Mouse (Mus musculus): ENCODE measurements around the gene Deup1. TPM values are rescaled to one million over a fixed set of nuclear protein-coding genes. Genes with fewer than 3 reads are reported as not detected.

Deup1 gene
- polyA plus RNA-seq, 1 experiment from 2014 or later = 0.26 TPM

GRCm38 (mm10) chr9:15533336-15534070 lies 94.2 kb downstream of the Deup1 start:
- Histone ChIP-seq H3K4me1 (replicated peaks; ENCODE audit: control insufficient read depth, insufficient read depth, low read length) (peaks cover 27% of the 10 kb centered on the region), H3K9me3 (ENCODE audit: control insufficient read depth, low read length) (no peaks in the 10 kb centered on the region), H3K9ac (ENCODE audit: low read length) (no peak overlapping the region), H3K4me2 (ENCODE audit: low read length) (no peak overlapping the region), H3K27ac (ENCODE audit: low read depth) (no peak overlapping the region), H3K4me3 (ENCODE audit: low read depth, low read length) (no peak overlapping the region), H3K27me3 (replicated peaks; ENCODE audit: control insufficient read depth, insufficient read depth, low read length) (no peaks in the 10 kb centered on the region), H3K36me3 (ENCODE audit: control insufficient read depth, insufficient read depth, low read length) (no peaks in the 10 kb centered on the region)
- 85% methylated on average over 11 of the region's 11 CpGs for WGBS
- no peak for ATAC-seq (replicated peaks; ENCODE audit: low FRiP score, low TSS enrichment, low read depth)
- DNase-seq (ENCODE audit: low spot score) = no peak

- Histone ChIP-seq H3K4me1 (replicated peaks; ENCODE audit: control insufficient read depth, insufficient read depth, low read length) (peaks cover 36% of the 10 kb centered on the region), H3K9me3 (ENCODE audit: control insufficient read depth, low read length) (no peaks in the 10 kb centered on the region), H3K27me3 (replicated peaks; ENCODE audit: control insufficient read depth, insufficient read depth, low read length) (no peaks in the 10 kb centered on the region), H3K4me2 (ENCODE audit: low read length) (no peak overlapping the region), H3K36me3 (ENCODE audit: control insufficient read depth, insufficient read depth, low read length) (no peaks in the 10 kb centered on the region), H3K27ac (ENCODE audit: low read depth) (no peak overlapping the region), H3K9ac (ENCODE audit: low read length) (no peak overlapping the region), H3K4me3 (ENCODE audit: low read depth, low read length) (no peak overlapping the region)
- DNase-seq (ENCODE audit: low spot score) = no peak
- whole genome bisulfite sequencing = 33% methylated on average over 5 of the region's 5 CpGs
- no peak for ATAC-seq (replicated peaks; ENCODE audit: low FRiP score, low TSS enrichment, low read depth)
Measured at GRCm38 (mm10) chr9:15531204-15531603, 96.5 kb downstream of the Deup1 start.

GRCm38 (mm10) chr9:15529965-15530320 lies 97.8 kb downstream of the Deup1 start:
- DNase-seq (ENCODE audit: low spot score) = no peak
- no peaks in the 10 kb centered on the region for H3K36me3 ChIP-seq (ENCODE audit: control insufficient read depth, insufficient read depth, low read length)
- H3K4me2 ChIP-seq (ENCODE audit: low read length) = no peak overlapping the region
- 78% methylated on average over 2 of the region's 2 CpGs for WGBS
- H3K4me3 ChIP-seq (ENCODE audit: low read depth, low read length) = no peak overlapping the region
- peaks cover 37% of the 10 kb centered on the region for H3K4me1 ChIP-seq (replicated peaks; ENCODE audit: control insufficient read depth, insufficient read depth, low read length)
- H3K27me3 ChIP-seq (replicated peaks; ENCODE audit: control insufficient read depth, insufficient read depth, low read length) = no peaks in the 10 kb centered on the region
- 0 out of 2 replicates have a peak, but pooled peaks have one; percentile 7 for ATAC-seq (replicated peaks; ENCODE audit: low FRiP score, low TSS enrichment, low read depth)
- H3K9ac ChIP-seq (ENCODE audit: low read length) = no peak overlapping the region
- H3K9me3 ChIP-seq (ENCODE audit: control insufficient read depth, low read length) = no peaks in the 10 kb centered on the region
- no peak overlapping the region for H3K27ac ChIP-seq (ENCODE audit: low read depth)

- H3K4me1 ChIP-seq (replicated peaks; ENCODE audit: control insufficient read depth, insufficient read depth, low read length) = peaks cover 34% of the 10 kb centered on the region
- H3K4me3 ChIP-seq (ENCODE audit: low read depth, low read length) = no peak overlapping the region
- no peak for DNase-seq (ENCODE audit: low spot score)
- H3K36me3 ChIP-seq (ENCODE audit: control insufficient read depth, insufficient read depth, low read length) = no peaks in the 10 kb centered on the region
- 50% methylated on average over 8 of the region's 8 CpGs for WGBS
- H3K4me2 ChIP-seq (ENCODE audit: low read length) = no peak overlapping the region
- ATAC-seq (replicated peaks; ENCODE audit: low FRiP score, low TSS enrichment, low read depth) = 0 out of 2 replicates have a peak, but pooled peaks have one; percentile 24
- H3K9me3 ChIP-seq (ENCODE audit: control insufficient read depth, low read length) = no peaks in the 10 kb centered on the region
- H3K9ac ChIP-seq (ENCODE audit: low read length) = no peak overlapping the region
- no peaks in the 10 kb centered on the region for H3K27me3 ChIP-seq (replicated peaks; ENCODE audit: control insufficient read depth, insufficient read depth, low read length)
- no peak overlapping the region for H3K27ac ChIP-seq (ENCODE audit: low read depth)
Measured at GRCm38 (mm10) chr9:15529275-15529964, 98.3 kb downstream of the Deup1 start.

- no peak for ATAC-seq (replicated peaks; ENCODE audit: low FRiP score, low TSS enrichment, low read depth)
- Histone ChIP-seq H3K4me3 (ENCODE audit: low read depth, low read length) (no peak overlapping the region), H3K27me3 (replicated peaks; ENCODE audit: control insufficient read depth, insufficient read depth, low read length) (no peaks in the 10 kb centered on the region), H3K36me3 (ENCODE audit: control insufficient read depth, insufficient read depth, low read length) (no peaks in the 10 kb centered on the region), H3K9ac (ENCODE audit: low read length) (no peak overlapping the region), H3K4me2 (ENCODE audit: low read length) (no peak overlapping the region), H3K9me3 (ENCODE audit: control insufficient read depth, low read length) (no peaks in the 10 kb centered on the region), H3K4me1 (replicated peaks; ENCODE audit: control insufficient read depth, insufficient read depth, low read length) (peaks cover 29% of the 10 kb centered on the region), H3K27ac (ENCODE audit: low read depth) (no peak overlapping the region)
- 43% methylated on average over 7 of the region's 7 CpGs for WGBS
- no peak for DNase-seq (ENCODE audit: low spot score)
Measured at GRCm38 (mm10) chr9:15528368-15528767, 99.4 kb downstream of the Deup1 start.

GRCm38 (mm10) chr9:15527846-15528245 lies 99.9 kb downstream of the Deup1 start:
- DNase-seq (ENCODE audit: low spot score) (no peak), ATAC-seq (replicated peaks; ENCODE audit: low FRiP score, low TSS enrichment, low read depth) (no peak)
- peaks cover 29% of the 10 kb centered on the region for H3K4me1 ChIP-seq (replicated peaks; ENCODE audit: control insufficient read depth, insufficient read depth, low read length)
- no peak overlapping the region for H3K9ac ChIP-seq (ENCODE audit: low read length)
- H3K4me2 ChIP-seq (ENCODE audit: low read length) = no peak overlapping the region
- H3K4me3 ChIP-seq (ENCODE audit: low read depth, low read length) = no peak overlapping the region
- H3K27me3 ChIP-seq (replicated peaks; ENCODE audit: control insufficient read depth, insufficient read depth, low read length) = no peaks in the 10 kb centered on the region
- no peak overlapping the region for H3K27ac ChIP-seq (ENCODE audit: low read depth)
- H3K9me3 ChIP-seq (ENCODE audit: control insufficient read depth, low read length) = no peaks in the 10 kb centered on the region
- no peaks in the 10 kb centered on the region for H3K36me3 ChIP-seq (ENCODE audit: control insufficient read depth, insufficient read depth, low read length)
- WGBS = 62% methylated on average over 6 of the region's 6 CpGs

- 78% methylated on average over 7 of the region's 7 CpGs for WGBS
- no peaks in the 10 kb centered on the region for H3K27me3 ChIP-seq (replicated peaks; ENCODE audit: control insufficient read depth, insufficient read depth, low read length)
- no peak for ATAC-seq (replicated peaks; ENCODE audit: low FRiP score, low TSS enrichment, low read depth)
- H3K4me1 ChIP-seq (replicated peaks; ENCODE audit: control insufficient read depth, insufficient read depth, low read length) = peaks cover 29% of the 10 kb centered on the region
- H3K27ac ChIP-seq (ENCODE audit: low read depth) = no peak overlapping the region
- no peak overlapping the region for H3K4me2 ChIP-seq (ENCODE audit: low read length)
- no peak overlapping the region for H3K9ac ChIP-seq (ENCODE audit: low read length)
- no peak for DNase-seq (ENCODE audit: low spot score)
- no peaks in the 10 kb centered on the region for H3K9me3 ChIP-seq (ENCODE audit: control insufficient read depth, low read length)
- no peaks in the 10 kb centered on the region for H3K36me3 ChIP-seq (ENCODE audit: control insufficient read depth, insufficient read depth, low read length)
- no peak overlapping the region for H3K4me3 ChIP-seq (ENCODE audit: low read depth, low read length)
Measured at GRCm38 (mm10) chr9:15526539-15526938, 101.2 kb downstream of the Deup1 start.

GRCm38 (mm10) chr9:15525246-15525645 lies 102.5 kb downstream of the Deup1 start:
- H3K9ac ChIP-seq (ENCODE audit: low read length) = no peak overlapping the region
- H3K4me1 ChIP-seq (replicated peaks; ENCODE audit: control insufficient read depth, insufficient read depth, low read length) = peaks cover 29% of the 10 kb centered on the region
- 54% methylated on average over 8 of the region's 8 CpGs for WGBS
- DNase-seq (ENCODE audit: low spot score) (no peak), ATAC-seq (replicated peaks; ENCODE audit: low FRiP score, low TSS enrichment, low read depth) (no peak)
- no peaks in the 10 kb centered on the region for H3K27me3 ChIP-seq (replicated peaks; ENCODE audit: control insufficient read depth, insufficient read depth, low read length)
- no peak overlapping the region for H3K4me2 ChIP-seq (ENCODE audit: low read length)
- H3K27ac ChIP-seq (ENCODE audit: low read depth) = no peak overlapping the region
- no peaks in the 10 kb centered on the region for H3K9me3 ChIP-seq (ENCODE audit: control insufficient read depth, low read length)
- H3K4me3 ChIP-seq (ENCODE audit: low read depth, low read length) = no peak overlapping the region
- H3K36me3 ChIP-seq (ENCODE audit: control insufficient read depth, insufficient read depth, low read length) = no peaks in the 10 kb centered on the region

- Histone ChIP-seq H3K4me3 (ENCODE audit: low read depth, low read length) (no peak overlapping the region), H3K36me3 (ENCODE audit: control insufficient read depth, insufficient read depth, low read length) (no peaks in the 10 kb centered on the region), H3K9ac (ENCODE audit: low read length) (no peak overlapping the region), H3K9me3 (ENCODE audit: control insufficient read depth, low read length) (no peaks in the 10 kb centered on the region), H3K27me3 (replicated peaks; ENCODE audit: control insufficient read depth, insufficient read depth, low read length) (no peaks in the 10 kb centered on the region), H3K4me2 (ENCODE audit: low read length) (no peak overlapping the region), H3K27ac (ENCODE audit: low read depth) (no peak overlapping the region), H3K4me1 (replicated peaks; ENCODE audit: control insufficient read depth, insufficient read depth, low read length) (peaks cover 17% of the 10 kb centered on the region)
- ATAC-seq (replicated peaks; ENCODE audit: low FRiP score, low TSS enrichment, low read depth) (no peak), DNase-seq (ENCODE audit: low spot score) (no peak)
- WGBS = 86% methylated on average over 6 of the region's 6 CpGs
Measured at GRCm38 (mm10) chr9:15523646-15524045, 104.1 kb downstream of the Deup1 start.
